Mouse (Mus musculus) liver, postnatal 0 days (tissue): Measurements from ENCODE around the gene Paqr3. TPM values are rescaled to one million over a fixed set of nuclear protein-coding genes. Genes with fewer than 3 reads are reported as not detected.

Source experiments
- ATAC-seq: fragments of 200-750 bp; cut with Nextera tagmentation; 2 replicates; pipeline ENCODE4 v1.8.0; 2017; ENCODE audit warnings: mild to moderate bottlenecking, moderate library complexity
- DNase-seq: peaks from one replicate; pipeline ENCODE4 v3.0.0-alpha.2; 2016
- H3K27ac ChIP-seq: fragments of 300-500 bp; sonication (generic); 2 replicates; pipeline ENCODE4 v1.5.1; 2014; ENCODE audit warnings: antibody characterized with exemption, moderate library complexity, mild to moderate bottlenecking, low read depth
- H3K27me3 ChIP-seq: fragments of 300-500 bp; sonication (generic); 2 replicates; pipeline ENCODE4 v1.6.1; 2014; ENCODE audit warnings: low read length, control low read depth, mixed read lengths; ENCODE audit not compliant: insufficient read depth
- H3K36me3 ChIP-seq: fragments of 300-500 bp; sonication (generic); replicated peaks from 2 replicates; pipeline ENCODE4 v1.6.1; 2014; ENCODE audit warnings: mild to moderate bottlenecking, control low read depth, low read length, moderate library complexity, mixed read lengths; ENCODE audit not compliant: insufficient read depth
- H3K4me1 ChIP-seq: fragments of 300-500 bp; sonication (generic); 2 replicates; pipeline ENCODE4 v1.6.1; 2014; ENCODE audit warnings: antibody characterized with exemption, mild to moderate bottlenecking, control low read depth; ENCODE audit not compliant: insufficient read depth
- H3K4me2 ChIP-seq: fragments of 300-500 bp; sonication (generic); 2 replicates; pipeline ENCODE4 v1.6.1; 2014; ENCODE audit warnings: low read depth, mild to moderate bottlenecking, low read length, moderate library complexity, mixed read lengths
- H3K4me3 ChIP-seq: fragments of 300-500 bp; sonication (generic); 2 replicates; pipeline ENCODE4 v1.5.1; 2014; ENCODE audit warnings: low read depth, low read length
- H3K9ac ChIP-seq: fragments of 300-500 bp; sonication (generic); replicated peaks from 2 replicates; pipeline ENCODE4 v1.6.1; 2014; ENCODE audit warnings: mild to moderate bottlenecking, moderate library complexity
- H3K9me3 ChIP-seq: fragments of 300-500 bp; sonication (generic); 2 replicates; pipeline ENCODE4 v1.6.1; 2016; ENCODE audit warnings: mild to moderate bottlenecking, control low read depth, low read length, mixed read lengths
- CTCF ChIP-seq: sonication (generic); IDR thresholded peaks from 2 replicates; pipeline ENCODE4 v1.5.1; 2016; ENCODE audit warnings: antibody characterized with exemption, low read depth
- EP300 ChIP-seq: IDR thresholded peaks from 2 replicates; pipeline ENCODE4 v1.6.1; 2016; ENCODE audit warnings: antibody characterized with exemption, low read depth, mild to moderate bottlenecking
- WGBS: fragments of 180-500 bp; shearing (Covaris S2); extraction: QIAGEN DNeasy Blood & Tissue Kit; methylation state at CpG from one replicate; pipeline ENCODE4 v1.1.7; 2014; ENCODE audit not compliant: insufficient replicate concordance; 5-methylcytosine and 5-hydroxymethylcytosine counted together
- polyA plus RNA-seq: library from polyadenylated mRNA; unstranded; fragments of >200 nt; fragmentation: Nextera tagmentation; extraction: Ambion mirVana; gene quantifications from 2 replicates; pipeline ENCODE4 v1.2.1, GENCODE M21; 2015

Gene Paqr3
- polyA plus RNA-seq, 1 experiment from 2014 or later, result 1.9 TPM

- Histone ChIP-seq H3K27me3 (no peaks in the 10 kb centered on the region), H3K36me3 (peaks cover 60% of the 10 kb centered on the region), H3K4me3 (no peak overlapping the region), H3K9me3 (no peaks in the 10 kb centered on the region), H3K4me2 (no peak overlapping the region), H3K27ac (no peak overlapping the region), H3K9ac (no peak overlapping the region), H3K4me1 (no peaks in the 10 kb centered on the region; the same call in 1 of the 2 replicates)
- TF ChIP-seq CTCF (no peak), EP300 (no peak)
- no peak for ATAC-seq
- DNase-seq, result no peak
- 80% methylated on average over 6 of the region's 6 CpGs for WGBS
These were observed 23.2 kb downstream of the Paqr3 start for GRCm38 (mm10) chr5:97088231-97088630.

- TF ChIP-seq EP300, result no peak
- TF ChIP-seq CTCF, result no peak
- H3K36me3 ChIP-seq, result peaks cover 65% of the 10 kb centered on the region
These were observed 23.6 kb downstream of the Paqr3 start for GRCm38 (mm10) chr5:97087746-97088145.

GRCm38 (mm10) chr5:97087030-97087630 lies 24.3 kb downstream of the Paqr3 start:
- ATAC-seq, result no peak
- WGBS, result 88% methylated on average over 24 of the region's 24 CpGs

More at GRCm38 (mm10) chr5:97087746-97088145, 23.6 kb downstream of the Paqr3 start:
- Histone ChIP-seq H3K27ac (no peak overlapping the region), H3K4me2 (no peak overlapping the region), H3K4me1 (no peaks in the 10 kb centered on the region; the same call in 1 of the 2 replicates), H3K27me3 (no peaks in the 10 kb centered on the region), H3K9me3 (no peaks in the 10 kb centered on the region), H3K4me3 (no peak overlapping the region), H3K9ac (no peak overlapping the region)
- WGBS, result 96% methylated on average over 16 of the region's 16 CpGs
- no peak for ATAC-seq
- no peak for DNase-seq

GRCm38 (mm10) chr5:97085071-97085470 lies 26.3 kb downstream of the Paqr3 start:
- H3K27me3 ChIP-seq, result no peaks in the 10 kb centered on the region
- WGBS, result 90% methylated on average over 6 of the region's 6 CpGs
- H3K9ac ChIP-seq, result no peak overlapping the region
- H3K36me3 ChIP-seq, result peaks cover 79% of the 10 kb centered on the region
- no peak for DNase-seq
- no peak overlapping the region for H3K4me3 ChIP-seq
- TF ChIP-seq EP300 (no peak), CTCF (no peak)
- H3K4me2 ChIP-seq, result no peak overlapping the region
- no peaks in the 10 kb centered on the region; the same call in 1 of the 2 replicates for H3K4me1 ChIP-seq
- no peaks in the 10 kb centered on the region for H3K9me3 ChIP-seq
- no peak overlapping the region for H3K27ac ChIP-seq
- no peak for ATAC-seq

More at GRCm38 (mm10) chr5:97087030-97087630, 24.3 kb downstream of the Paqr3 start:
- H3K36me3 ChIP-seq, result peaks cover 71% of the 10 kb centered on the region
- H3K27ac ChIP-seq, result no peak overlapping the region
- H3K9ac ChIP-seq, result no peak overlapping the region
- no peaks in the 10 kb centered on the region; the same call in 1 of the 2 replicates for H3K4me1 ChIP-seq
- no peak for TF ChIP-seq CTCF
- H3K4me2 ChIP-seq, result no peak overlapping the region
- H3K27me3 ChIP-seq, result no peaks in the 10 kb centered on the region
- H3K4me3 ChIP-seq, result no peak overlapping the region
- no peak for DNase-seq
- H3K9me3 ChIP-seq, result no peaks in the 10 kb centered on the region

- H3K9me3 ChIP-seq, result no peaks in the 10 kb centered on the region
- ATAC-seq (no peak), DNase-seq (no peak)
- no peak overlapping the region for H3K4me3 ChIP-seq
- H3K4me1 ChIP-seq, result no peaks in the 10 kb centered on the region; the same call in 1 of the 2 replicates
- H3K27ac ChIP-seq, result no peak overlapping the region
- no peak overlapping the region for H3K4me2 ChIP-seq
- TF ChIP-seq EP300 (no peak), CTCF (no peak)
- H3K9ac ChIP-seq, result no peak overlapping the region
- peaks cover 78% of the 10 kb centered on the region for H3K36me3 ChIP-seq
- WGBS, result 99% methylated on average over 4 of the region's 4 CpGs
- no peaks in the 10 kb centered on the region for H3K27me3 ChIP-seq
These were observed 26.9 kb downstream of the Paqr3 start for GRCm38 (mm10) chr5:97084541-97084940.

GRCm38 (mm10) chr5:97083701-97084100 lies 27.7 kb downstream of the Paqr3 start:
- TF ChIP-seq CTCF, result no peak
- no peak for ATAC-seq
- Histone ChIP-seq H3K4me3 (no peak overlapping the region), H3K36me3 (peaks cover 71% of the 10 kb centered on the region), H3K4me1 (no peaks in the 10 kb centered on the region; the same call in 1 of the 2 replicates), H3K9me3 (no peaks in the 10 kb centered on the region), H3K9ac (no peak overlapping the region), H3K27me3 (no peaks in the 10 kb centered on the region), H3K27ac (no peak overlapping the region), H3K4me2 (no peak overlapping the region)
- no peak for DNase-seq
- WGBS, result 92% methylated on average over 6 of the region's 6 CpGs
